Mouse (Mus musculus) kidney, adult 2 months (tissue): ENCODE results near the gene Mars2.

Experiments
- CTCF ChIP-seq: fragments of 200-500 bp; conservative IDR thresholded peaks from 2 replicates; pipeline ENCODE4 v1.5.1; 2011; ENCODE audit warnings: low read depth, mild to moderate bottlenecking, control low read depth, low read length, moderate library complexity, mixed read lengths; ENCODE audit not compliant: insufficient read depth, insufficient read length
- POLR2A ChIP-seq: fragments of 200-500 bp; IDR thresholded peaks from one replicate; pipeline ENCODE4 v1.6.1; 2011; ENCODE audit warnings: low read depth, low read length, control low read depth

- no peak for TF ChIP-seq POLR2A
- no peak for TF ChIP-seq CTCF
Observed at GRCm38 (mm10) chr1:55225398-55225797, 11.6 kb upstream of the Mars2 start.
